Mouse (Mus musculus) left cerebral cortex, postnatal 4 days (tissue): ENCODE results near the gene Fmo6. TPM values are rescaled to one million over a fixed set of nuclear protein-coding genes. Genes with fewer than 3 reads are reported as not detected.

Source experiments
- DNase-seq: peaks from one replicate; pipeline ENCODE4 v3.0.0-alpha.2; 2022
- intact Hi-C: fragments of 180-260 bp; cut with DNase I; formaldehyde crosslinking; loops from one replicate; pipeline ENCODE4 v1.15.1; 2025
- total RNA-seq, 2 experiments: library from RNA; stranded (reverse); gene quantifications; 2 replicates each; pipeline ENCODE4 v1.2.3; 2021

Gene Fmo6
- not detected for total RNA-seq

GRCm38 (mm10) chr1:162937415-162937814, at the start of gene Fmo6:
Fmo6 (minus strand) TSS chr1:162937515.
- DNase-seq, result no peak
- intact Hi-C loops, result no loop called here

GRCm38 (mm10) chr1:162986777-162987176, 49.5 kb upstream of the Fmo6 start:
- no peak for DNase-seq
- intact Hi-C loops, result no loop called here

DNA sequence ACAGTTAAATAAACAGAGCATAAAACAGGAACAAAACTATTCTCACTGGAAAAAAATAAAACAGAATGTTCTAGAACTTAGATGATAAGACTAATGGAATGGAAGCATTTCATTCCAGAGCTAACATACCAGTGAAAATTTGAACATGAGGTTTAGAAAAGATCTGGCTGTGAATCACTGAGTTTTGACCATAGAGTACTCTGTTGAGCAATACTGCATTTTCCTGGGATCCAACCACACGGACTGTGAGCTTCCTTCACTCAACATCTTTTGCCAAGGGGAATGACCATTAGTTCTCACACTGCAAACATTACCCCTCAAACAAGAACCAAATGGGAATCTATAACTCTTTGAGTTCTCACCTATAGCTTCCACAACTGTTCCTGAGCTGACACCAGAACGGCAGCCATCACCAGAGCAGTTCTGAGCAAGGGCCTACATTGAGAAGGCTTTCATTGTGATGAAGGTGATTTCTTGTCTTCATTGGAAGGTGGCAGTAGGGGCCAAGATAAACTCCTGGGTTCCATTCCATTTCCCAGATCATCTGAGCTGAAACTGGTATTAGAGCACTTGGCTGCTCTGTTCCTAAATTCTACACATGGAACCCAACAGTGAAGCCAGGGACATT, 48.9 kb upstream of the Fmo6 start:
- DNase-seq, result no peak
- intact Hi-C loops, result no loop called here

- intact Hi-C loops, result no loop called here
- no peak for DNase-seq
These were observed 47.1 kb upstream of the Fmo6 start, which contains the start of gene Fmo3 for GRCm38 (mm10) chr1:162984428-162984827. Fmo3 (minus strand) TSS chr1:162984528.

DNA sequence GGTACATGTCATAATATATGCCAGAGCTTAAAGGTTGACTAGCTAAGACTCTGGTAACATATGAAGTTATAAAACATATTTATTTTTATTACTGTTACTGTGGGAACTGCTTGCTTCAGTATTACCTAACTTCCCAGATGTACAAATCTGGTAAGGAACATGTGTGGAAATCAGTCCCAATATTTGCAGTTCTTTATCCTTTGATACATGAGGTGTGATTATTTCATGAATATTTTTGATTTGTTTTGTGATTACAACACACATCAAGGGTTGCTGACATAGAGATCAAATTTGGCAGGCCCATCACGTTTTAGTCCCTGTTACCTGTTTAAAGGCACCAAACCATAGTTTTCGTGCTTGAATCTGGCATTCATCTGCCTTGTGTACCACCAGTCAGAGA, 26.2 kb upstream of the Fmo6 start:
- no peak for DNase-seq

GRCm38 (mm10) chr1:162957422-162957821, 20.1 kb upstream of the Fmo6 start:
- no peak for DNase-seq
- intact Hi-C loops, result no loop called here

More for the DNA sequence above, 26.2 kb upstream of the Fmo6 start:
- intact Hi-C loops, result no loop called here

- intact Hi-C loops, result no loop called here
- no peak for DNase-seq
These were observed 15.8 kb upstream of the Fmo6 start for GRCm38 (mm10) chr1:162953079-162953478.

DNA sequence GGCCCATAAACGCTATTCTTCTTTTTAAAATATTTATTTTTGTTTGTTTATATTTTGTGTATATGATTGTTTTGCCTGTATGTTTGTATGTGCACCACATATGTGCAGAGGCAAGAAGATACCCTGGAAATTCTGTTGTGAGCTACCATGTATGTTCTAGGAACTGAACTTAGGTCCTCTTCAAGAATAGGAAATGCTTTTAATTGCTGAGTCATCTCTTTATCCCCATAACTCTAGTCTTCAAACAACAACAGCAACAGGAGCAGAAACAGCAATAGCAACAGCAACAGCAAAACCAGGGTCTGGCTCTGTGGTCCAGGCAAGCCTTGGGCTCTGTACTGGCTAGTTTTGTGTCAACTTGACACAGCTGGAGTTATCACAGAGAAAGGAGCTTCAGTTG, 12.4 kb upstream of the Fmo6 start:
- intact Hi-C loops, result no loop called here

DNA sequence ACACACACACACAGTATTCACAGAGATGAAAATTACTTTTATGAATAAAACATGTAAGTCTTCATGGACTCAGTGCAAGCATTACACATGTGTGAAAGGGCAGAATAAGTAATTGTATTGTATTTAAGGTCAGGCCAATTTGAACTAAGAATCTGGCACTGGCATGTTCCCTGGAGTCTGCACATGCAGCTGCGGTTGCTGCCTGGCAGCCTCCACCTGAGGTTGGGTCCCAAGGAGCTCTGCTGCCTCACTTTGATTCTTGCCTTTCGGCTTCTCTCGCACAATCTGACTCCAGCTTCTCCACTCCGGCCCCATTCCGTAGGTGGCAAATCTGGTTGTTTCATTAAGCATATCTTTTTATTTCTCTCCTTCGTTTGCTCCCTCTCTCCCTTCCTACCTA, 10.6 kb upstream of the Fmo6 start:
- intact Hi-C loops, result no loop called here
- no peak for DNase-seq

More for the DNA sequence above, 12.4 kb upstream of the Fmo6 start:
- no peak for DNase-seq

- intact Hi-C loops, result no loop called here
- no peak for DNase-seq
These were observed 9.7 kb upstream of the Fmo6 start for GRCm38 (mm10) chr1:162946837-162947558.

- intact Hi-C loops, result no loop called here
- no peak for DNase-seq
These were observed 6.4 kb upstream of the Fmo6 start for GRCm38 (mm10) chr1:162943700-162944099.

DNA sequence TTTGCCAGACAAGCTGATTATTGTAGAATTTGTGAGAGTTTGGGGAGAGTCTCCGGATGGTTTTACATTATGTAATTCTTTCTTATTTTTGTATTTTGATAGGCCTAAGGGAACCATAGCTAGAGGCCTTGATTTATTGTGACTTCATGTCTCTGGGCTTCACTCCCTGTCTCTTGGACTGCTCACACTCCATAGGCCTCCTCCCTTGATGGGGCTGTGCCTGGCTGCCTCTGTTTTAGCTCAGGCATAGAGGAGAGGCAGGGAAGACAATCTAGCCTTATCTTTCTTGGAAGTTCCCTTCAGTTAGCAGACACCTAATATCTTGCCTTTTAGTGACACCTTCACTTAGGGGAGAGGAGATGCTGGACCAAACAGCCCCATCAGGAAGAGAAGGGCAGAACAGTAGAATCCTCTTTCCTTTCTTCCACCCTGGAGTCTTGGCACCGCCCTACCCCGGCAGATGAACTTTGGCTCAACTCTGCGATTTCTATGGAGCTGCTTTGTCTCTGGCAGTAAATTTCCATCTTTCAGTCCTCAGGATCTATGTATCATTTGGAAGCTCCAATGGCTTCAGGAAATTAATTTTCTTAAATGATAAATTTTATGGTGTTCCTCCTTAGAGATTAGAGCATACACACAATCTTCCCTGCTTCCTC, 1.5 kb upstream of the Fmo6 start:
- intact Hi-C loops, result no loop called here
- no peak for DNase-seq

GRCm38 (mm10) chr1:162937970-162938695, 818 bp upstream of the Fmo6 start:
- intact Hi-C loops, result no loop called here
- no peak for DNase-seq

GRCm38 (mm10) chr1:162934374-162935012, 2.8 kb downstream of the Fmo6 start:
- no peak for DNase-seq
- intact Hi-C loops, result no loop called here

DNA sequence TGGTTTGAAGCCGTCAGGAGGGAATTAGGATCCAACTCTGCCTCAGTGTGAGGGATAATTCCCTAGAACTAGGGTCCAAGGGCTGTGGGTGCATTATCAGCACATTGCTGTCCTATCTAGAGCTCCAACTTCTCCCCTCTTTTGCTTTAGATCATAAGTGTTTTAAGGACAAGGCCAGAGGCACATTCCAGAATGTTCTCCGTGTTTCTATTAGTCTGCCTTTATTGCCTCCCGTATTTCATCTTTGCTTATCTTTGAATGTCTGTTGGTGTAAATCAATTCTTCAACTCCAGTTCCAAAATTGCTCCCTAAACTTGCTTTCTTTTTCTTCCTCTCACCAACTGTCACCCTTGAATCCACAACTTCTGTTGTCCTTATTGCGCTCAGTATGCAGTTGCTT, 4.9 kb downstream of the Fmo6 start:
- DNase-seq, result no peak
- intact Hi-C loops, result no loop called here

- intact Hi-C loops, result no loop called here
- no peak for DNase-seq
These were observed 5.4 kb downstream of the Fmo6 start for GRCm38 (mm10) chr1:162931880-162932279.

- DNase-seq, result no peak
- intact Hi-C loops, result no loop called here
These were observed 5.9 kb downstream of the Fmo6 start for GRCm38 (mm10) chr1:162931310-162931875.

GRCm38 (mm10) chr1:162930631-162931030, 6.7 kb downstream of the Fmo6 start:
- intact Hi-C loops, result no loop called here
- DNase-seq, result no peak

- DNase-seq, result no peak
- intact Hi-C loops, result no loop called here
These were observed 8.2 kb downstream of the Fmo6 start for GRCm38 (mm10) chr1:162929146-162929545.

DNA sequence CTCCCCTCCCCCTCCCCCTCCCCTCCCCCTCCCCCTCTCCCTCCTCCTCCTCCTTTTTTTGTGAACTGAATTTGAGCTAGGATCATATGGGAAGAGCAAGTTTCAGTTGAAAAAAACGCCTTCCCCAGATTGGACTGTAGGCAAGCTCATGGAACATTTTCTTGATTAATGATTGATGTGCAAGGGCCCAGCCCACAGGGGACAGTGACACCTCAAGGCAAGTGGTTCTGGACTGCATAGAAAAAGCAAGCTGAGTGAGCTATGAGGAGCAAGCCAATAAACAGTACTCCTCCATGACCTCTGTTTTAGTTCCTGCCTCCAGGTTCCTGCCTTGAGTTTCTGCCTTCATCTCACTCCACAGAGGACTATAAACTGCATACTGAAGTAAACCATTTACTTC, 12.2 kb downstream of the Fmo6 start:
- no peak for DNase-seq
- intact Hi-C loops, result no loop called here
